Mouse (Mus musculus): ENCODE measurements around the gene Slc2a9. TPM values are rescaled to one million over a fixed set of nuclear protein-coding genes. Genes with fewer than 3 reads are reported as not detected.

The Slc2a9 gene
- total and polyA plus RNA-seq, 3 experiments = 0.50 to 4.2 (median 3.5) TPM

DNA sequence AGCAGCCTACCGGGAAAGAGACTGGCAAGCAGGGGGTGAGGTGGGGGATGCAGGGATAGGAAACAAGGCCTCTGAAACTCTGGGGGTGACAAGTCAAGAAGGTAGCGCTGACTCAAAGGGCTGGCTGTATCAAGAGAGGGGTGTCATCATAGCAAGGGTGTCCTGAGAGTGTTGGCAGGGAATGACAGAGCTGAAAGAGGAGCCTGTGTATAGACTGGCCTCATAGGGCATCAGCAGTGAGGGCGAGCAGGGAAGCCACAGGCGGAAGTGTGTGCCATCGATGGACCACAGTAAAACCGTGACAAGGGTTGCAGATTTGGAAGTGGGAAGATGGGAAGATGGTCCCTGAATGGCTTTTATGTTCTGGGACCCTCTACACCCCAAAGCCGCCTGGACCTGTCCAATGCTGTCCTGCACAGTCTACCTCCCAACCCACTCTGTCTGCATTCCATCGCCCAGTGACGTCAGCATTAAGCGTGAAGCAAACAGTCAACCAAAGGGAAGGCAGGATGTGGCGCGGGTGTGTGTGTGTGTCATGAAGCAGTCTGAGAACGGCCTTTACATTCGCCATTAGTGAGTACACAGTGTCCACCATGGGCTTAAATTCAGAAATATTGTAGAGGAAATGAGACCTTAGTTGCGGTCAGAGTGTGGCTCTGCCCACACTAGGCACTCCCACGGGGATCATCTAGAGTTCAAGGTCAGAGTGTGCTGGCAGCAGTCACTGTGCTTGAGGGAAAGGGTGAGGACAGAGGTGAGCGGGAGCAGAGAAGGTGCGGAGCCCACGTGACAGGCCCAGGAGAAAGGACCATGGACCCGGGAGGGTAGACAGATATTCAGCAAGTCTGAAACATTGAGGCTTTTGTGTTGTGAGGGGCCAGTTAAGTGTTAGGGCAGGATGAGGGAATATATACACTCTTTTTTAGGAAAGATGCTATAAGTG lies 14.0 kb downstream of the Slc2a9 start:
- ATAC-seq (ENCODE audit: extremely low read depth, insufficient number of reproducible peaks, low FRiP score, poor library complexity, severe bottlenecking) = no peak
- TF ChIP-seq POLR2AphosphoS5 (IDR thresholded peaks at IDR 0.05; ENCODE audit: insufficient replicate concordance, low read depth, low read length) (no peak), GATA2 (IDR thresholded peaks at IDR 0.05; ENCODE audit: borderline replicate concordance, low read depth, low read length) (no peak), TAL1 (conservative IDR thresholded peaks at IDR 0.05; ENCODE audit: low read depth, low read length) (no peak), GATA1 (IDR thresholded peaks at IDR 0.05; ENCODE audit: borderline replicate concordance, low read length) (no peak)
- H3K27me3 ChIP-seq (ENCODE audit: insufficient read depth, low read length) = peaks cover 47% of the 10 kb centered on the region
- H3K9me3 ChIP-seq (replicated peaks) = no peaks in the 10 kb centered on the region
- no peak for DNase-seq (ENCODE audit: low spot score)
- no peak overlapping the region for H3K4me3 ChIP-seq (ENCODE audit: low read depth, low read length)
- H3K36me3 ChIP-seq (replicated peaks) = no peaks in the 10 kb centered on the region
- H3K4me1 ChIP-seq (ENCODE audit: insufficient read depth, low read depth, low read length) = peaks cover 35% of the 10 kb centered on the region

DNA sequence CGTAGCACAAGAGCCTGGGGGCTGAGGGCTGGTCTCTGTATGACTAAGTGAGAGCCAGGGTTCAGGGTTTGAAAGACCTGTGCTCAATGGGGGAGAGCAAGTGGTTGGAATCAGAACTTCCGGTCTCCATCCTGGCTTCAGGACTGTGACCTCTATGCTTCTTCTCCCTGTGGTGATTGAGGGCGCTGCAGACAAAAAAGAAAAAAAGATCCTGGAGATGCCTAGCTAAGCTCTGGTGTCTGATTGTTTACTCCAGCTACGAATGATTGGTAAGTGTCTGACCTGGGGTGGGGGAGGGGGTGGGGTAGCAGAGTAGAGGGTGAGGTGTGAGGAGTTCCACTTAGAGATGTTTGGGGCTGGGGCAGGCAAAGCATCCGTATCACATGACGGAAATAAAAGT lies 14.9 kb downstream of the Slc2a9 start:
- no peaks in the 10 kb centered on the region for H3K9me3 ChIP-seq (replicated peaks)
- peaks cover 44% of the 10 kb centered on the region for H3K27me3 ChIP-seq (ENCODE audit: insufficient read depth, low read length)
- ATAC-seq (ENCODE audit: extremely low read depth, insufficient number of reproducible peaks, low FRiP score, poor library complexity, severe bottlenecking) (no peak), DNase-seq (ENCODE audit: low spot score) (no peak)
- TF ChIP-seq TAL1 (conservative IDR thresholded peaks at IDR 0.05; ENCODE audit: low read depth, low read length) (no peak), POLR2AphosphoS5 (IDR thresholded peaks at IDR 0.05; ENCODE audit: insufficient replicate concordance, low read depth, low read length) (no peak), GATA2 (IDR thresholded peaks at IDR 0.05; ENCODE audit: borderline replicate concordance, low read depth, low read length) (no peak), GATA1 (IDR thresholded peaks at IDR 0.05; ENCODE audit: borderline replicate concordance, low read length) (no peak), CTCF (IDR thresholded peaks at IDR 0.05; ENCODE audit: low read depth, low read length) (no peak)
- H3K4me3 ChIP-seq (ENCODE audit: low read depth, low read length) = no peak overlapping the region
- no peaks in the 10 kb centered on the region for H3K36me3 ChIP-seq (replicated peaks)
- peaks cover 44% of the 10 kb centered on the region for H3K4me1 ChIP-seq (ENCODE audit: insufficient read depth, low read depth, low read length)

DNA sequence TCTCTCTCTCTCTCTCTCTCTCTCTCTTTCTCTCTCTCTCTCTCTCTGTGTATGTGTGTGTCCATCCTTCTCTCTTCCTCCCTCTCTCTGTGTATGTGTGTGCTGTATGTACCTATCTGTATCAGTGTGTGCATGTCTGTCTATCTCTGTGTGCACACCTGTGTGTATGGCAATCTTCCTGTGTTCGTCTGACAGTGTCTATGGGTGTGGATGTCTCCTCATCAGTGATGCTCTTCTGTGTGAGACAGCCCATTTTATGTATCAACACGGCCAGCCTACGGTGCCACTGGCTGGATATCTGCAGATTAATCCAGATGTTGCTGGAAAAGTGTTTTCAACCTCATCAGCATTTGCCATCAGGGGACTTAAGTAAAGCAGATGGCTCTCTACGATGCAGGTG lies 15.7 kb downstream of the Slc2a9 start:
- no peak for DNase-seq (ENCODE audit: low spot score)
- ATAC-seq (ENCODE audit: extremely low read depth, insufficient number of reproducible peaks, low FRiP score, poor library complexity, severe bottlenecking) = no peak
- TF ChIP-seq GATA1 (IDR thresholded peaks at IDR 0.05; ENCODE audit: borderline replicate concordance, low read length) = no peak
- TF ChIP-seq CTCF (IDR thresholded peaks at IDR 0.05; ENCODE audit: low read depth, low read length) = no peak
- TF ChIP-seq TAL1 (conservative IDR thresholded peaks at IDR 0.05; ENCODE audit: low read depth, low read length) = no peak
- TF ChIP-seq POLR2AphosphoS5 (IDR thresholded peaks at IDR 0.05; ENCODE audit: insufficient replicate concordance, low read depth, low read length) = no peak
- TF ChIP-seq GATA2 (IDR thresholded peaks at IDR 0.05; ENCODE audit: borderline replicate concordance, low read depth, low read length) = no peak

DNA sequence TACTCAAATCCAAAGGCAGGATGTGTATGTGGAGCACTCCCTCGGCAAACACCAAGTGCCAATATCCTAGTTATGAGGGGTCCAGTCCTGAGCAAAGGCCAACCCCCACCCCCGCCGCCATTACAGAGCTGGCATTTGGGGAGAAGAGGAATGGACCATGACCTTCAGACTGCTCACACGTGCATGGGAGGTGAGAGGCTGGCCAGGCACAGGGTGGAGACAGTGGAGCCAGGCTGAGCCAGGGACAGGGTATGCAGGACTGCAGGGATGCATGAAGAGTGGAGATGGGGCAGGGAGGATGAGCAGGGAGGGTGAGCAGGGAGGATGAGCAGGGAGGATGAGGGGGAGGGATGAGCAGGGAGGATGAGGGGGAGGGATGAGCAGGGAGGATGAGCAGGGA lies 17.0 kb downstream of the Slc2a9 start:
- DNase-seq (ENCODE audit: low spot score) = no peak
- TF ChIP-seq GATA1 (IDR thresholded peaks at IDR 0.05; ENCODE audit: borderline replicate concordance, low read length) = no peak
- no peak for TF ChIP-seq POLR2AphosphoS5 (IDR thresholded peaks at IDR 0.05; ENCODE audit: insufficient replicate concordance, low read depth, low read length)
- no peak for TF ChIP-seq TAL1 (conservative IDR thresholded peaks at IDR 0.05; ENCODE audit: low read depth, low read length)
- no peak for TF ChIP-seq CTCF (IDR thresholded peaks at IDR 0.05; ENCODE audit: low read depth, low read length)
- no peak for TF ChIP-seq GATA2 (IDR thresholded peaks at IDR 0.05; ENCODE audit: borderline replicate concordance, low read depth, low read length)
- Histone ChIP-seq H3K27me3 (ENCODE audit: insufficient read depth, low read length) (peaks cover 32% of the 10 kb centered on the region), H3K4me3 (ENCODE audit: low read depth, low read length) (no peak overlapping the region), H3K36me3 (replicated peaks) (no peaks in the 10 kb centered on the region), H3K4me1 (ENCODE audit: insufficient read depth, low read depth, low read length) (peaks cover 62% of the 10 kb centered on the region), H3K9me3 (replicated peaks) (no peaks in the 10 kb centered on the region)
- no peak for ATAC-seq (ENCODE audit: extremely low read depth, insufficient number of reproducible peaks, low FRiP score, poor library complexity, severe bottlenecking)

More for the DNA sequence above, 15.7 kb downstream of the Slc2a9 start:
- no peaks in the 10 kb centered on the region for H3K36me3 ChIP-seq (replicated peaks)
- H3K4me3 ChIP-seq (ENCODE audit: low read depth, low read length) = no peak overlapping the region
- no peaks in the 10 kb centered on the region for H3K9me3 ChIP-seq (replicated peaks)
- H3K27me3 ChIP-seq (ENCODE audit: insufficient read depth, low read length) = peaks cover 41% of the 10 kb centered on the region
- peaks cover 50% of the 10 kb centered on the region for H3K4me1 ChIP-seq (ENCODE audit: insufficient read depth, low read depth, low read length)

GRCm38 (mm10) chr5:38483518-38484110 lies 19.3 kb downstream of the Slc2a9 start:
- H3K4me1 ChIP-seq (ENCODE audit: insufficient read depth, low read depth, low read length) = peaks cover 74% of the 10 kb centered on the region

More at GRCm38 (mm10) chr5:38483518-38484110, 19.3 kb downstream of the Slc2a9 start:
- TF ChIP-seq GATA1 (IDR thresholded peaks at IDR 0.05; ENCODE audit: borderline replicate concordance, low read length) = no peak
- no peak for TF ChIP-seq GATA2 (IDR thresholded peaks at IDR 0.05; ENCODE audit: borderline replicate concordance, low read depth, low read length)
- no peak for TF ChIP-seq POLR2AphosphoS5 (IDR thresholded peaks at IDR 0.05; ENCODE audit: insufficient replicate concordance, low read depth, low read length)
- no peak for TF ChIP-seq CTCF (IDR thresholded peaks at IDR 0.05; ENCODE audit: low read depth, low read length)
- TF ChIP-seq TAL1 (conservative IDR thresholded peaks at IDR 0.05; ENCODE audit: low read depth, low read length) = no peak
- no peak for DNase-seq (ENCODE audit: low spot score)
- no peaks in the 10 kb centered on the region for H3K36me3 ChIP-seq (replicated peaks)
- no peak for ATAC-seq (ENCODE audit: extremely low read depth, insufficient number of reproducible peaks, low FRiP score, poor library complexity, severe bottlenecking)
- peaks cover 14% of the 10 kb centered on the region for H3K27me3 ChIP-seq (ENCODE audit: insufficient read depth, low read length)
- H3K9me3 ChIP-seq (replicated peaks) = no peaks in the 10 kb centered on the region
- H3K4me3 ChIP-seq (ENCODE audit: low read depth, low read length) = no peak overlapping the region
